Mouse (Mus musculus) limb, embryonic 15.5 days (tissue): Measurements from ENCODE around the gene Slc35g2. TPM values are rescaled to one million over a fixed set of nuclear protein-coding genes. Genes with fewer than 3 reads are reported as not detected.
A peak's percentile ranks its signal among the peaks of the same experiment; 100 is the strongest.

ENCODE experiments used
- ATAC-seq: fragments of 200-750 bp; cut with Nextera tagmentation; 2 replicates; pipeline ENCODE4 v1.8.0; 2017; ENCODE audit warnings: low read depth, moderate TSS enrichment; ENCODE audit not compliant: insufficient number of reproducible peaks, low FRiP score, low TSS enrichment
- H3K27ac ChIP-seq: fragments of 300-500 bp; sonication (generic); 2 replicates; pipeline ENCODE4 v1.5.1; 2015; ENCODE audit warnings: moderate library complexity, mild to moderate bottlenecking, inconsistent platforms
- H3K27me3 ChIP-seq: fragments of 300-500 bp; sonication (generic); 2 replicates; pipeline ENCODE4 v1.6.1; 2015; ENCODE audit warnings: inconsistent platforms
- H3K36me3 ChIP-seq: fragments of 300-500 bp; sonication (generic); 2 replicates; pipeline ENCODE4 v1.6.1; 2015; ENCODE audit warnings: inconsistent platforms
- H3K4me1 ChIP-seq: fragments of 300-500 bp; sonication (generic); 2 replicates; pipeline ENCODE4 v1.6.1; 2015; ENCODE audit warnings: inconsistent platforms
- H3K4me2 ChIP-seq: fragments of 300-500 bp; sonication (generic); 2 replicates; pipeline ENCODE4 v1.6.1; 2015; ENCODE audit warnings: mild to moderate bottlenecking, inconsistent platforms
- H3K4me3 ChIP-seq: fragments of 300-500 bp; sonication (generic); 2 replicates; pipeline ENCODE4 v1.5.1; 2015; ENCODE audit warnings: mild to moderate bottlenecking, inconsistent platforms
- H3K9ac ChIP-seq: fragments of 300-500 bp; sonication (generic); 2 replicates; pipeline ENCODE4 v1.6.1; 2015; ENCODE audit warnings: inconsistent platforms
- H3K9me3 ChIP-seq: fragments of 300-500 bp; sonication (generic); 2 replicates; pipeline ENCODE4 v1.6.1; 2016; ENCODE audit warnings: inconsistent platforms
- WGBS: fragments of 180-500 bp; shearing (Covaris S2); methylation state at CpG from one replicate; pipeline ENCODE4 v1.1.7; 2015; 5-methylcytosine and 5-hydroxymethylcytosine counted together
- polyA plus RNA-seq: library from polyadenylated mRNA; unstranded; fragments of >200 nt; fragmentation: Nextera tagmentation; extraction: Ambion mirVana; gene quantifications from 2 replicates; pipeline ENCODE4 v1.2.1, GENCODE M21; 2015

Gene Slc35g2
- polyA plus RNA-seq: 2.6 and 3.1 TPM in 2 replicates

GRCm38 (mm10) chr9:100570626-100571233, at the start of gene Slc35g2:
Gene Slc35g2, minus strand, starts transcription at chr9:100571090.
- no peak for ATAC-seq
- Histone ChIP-seq H3K4me1 (peaks cover 12% of the 10 kb centered on the region), H3K27me3 (peaks cover 7% of the 10 kb centered on the region; the same call in 1 of the 2 replicates), H3K27ac (no peak within 1 kb of the TSS), H3K9me3 (no peaks in the 10 kb centered on the region), H3K9ac (peak within 1 kb of the TSS; percentile 52), H3K4me3 (peak within 1 kb of the TSS; percentile 64), H3K36me3 (no peaks in the 10 kb centered on the region), H3K4me2 (peak within 1 kb of the TSS; percentile 95)
- WGBS: under 1% methylated on average over 52 of the region's 55 CpGs

DNA sequence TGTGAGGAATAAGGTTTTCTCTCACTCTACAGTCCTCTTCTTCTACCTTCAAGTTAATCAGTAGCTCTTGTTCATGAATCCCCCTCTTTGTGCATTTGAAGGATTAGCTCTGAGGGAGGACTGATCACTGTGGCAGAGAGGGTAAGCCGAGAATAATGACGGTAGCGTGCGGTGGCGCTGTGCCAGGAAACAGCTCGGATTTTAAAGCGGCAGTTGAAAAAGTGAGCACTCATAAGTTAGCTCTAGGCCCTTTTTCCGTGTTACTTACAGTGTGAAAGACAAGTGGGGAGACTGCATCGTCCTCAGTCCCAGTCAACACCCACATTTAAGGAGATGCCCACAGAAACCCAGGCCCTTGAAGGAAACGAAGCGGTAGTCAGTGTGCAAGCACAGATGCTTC, 46.1 kb upstream of the Slc35g2 start:
- ATAC-seq: no peak
- Histone ChIP-seq H3K36me3 (no peaks in the 10 kb centered on the region), H3K27ac (no peak overlapping the region), H3K4me1 (peaks cover 8% of the 10 kb centered on the region), H3K9me3 (no peaks in the 10 kb centered on the region), H3K4me3 (no peak overlapping the region), H3K9ac (no peak overlapping the region), H3K27me3 (no peaks in the 10 kb centered on the region), H3K4me2 (no peak overlapping the region)
- WGBS: 29% methylated on average over 11 of the region's 11 CpGs

DNA sequence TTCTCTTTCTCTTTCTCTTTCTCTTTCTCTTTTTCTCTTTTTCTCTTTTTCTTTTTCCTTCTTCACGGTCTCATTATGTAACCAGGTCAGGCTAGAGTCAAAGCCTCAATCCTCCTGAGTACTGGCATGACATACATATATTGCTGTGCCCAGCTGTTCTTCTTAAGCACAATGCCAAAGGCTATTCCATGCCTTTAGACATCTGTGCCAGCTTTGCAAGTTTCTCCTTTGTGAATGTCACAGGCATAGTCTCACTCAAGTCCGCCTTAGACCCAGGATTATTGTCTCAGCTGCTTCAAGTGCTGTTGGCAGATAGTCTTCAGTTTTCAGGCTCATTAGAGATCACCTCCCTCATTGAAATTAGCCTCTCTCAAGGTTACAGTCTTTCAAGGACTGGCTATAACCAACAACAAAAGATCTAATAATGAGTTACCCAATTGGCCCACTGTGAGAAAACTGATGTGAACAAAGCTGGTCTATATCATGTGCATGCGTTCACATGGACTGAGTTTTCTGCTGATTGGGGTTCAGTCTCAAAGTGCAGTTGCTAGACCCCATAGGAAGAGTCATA, 42.7 kb upstream of the Slc35g2 start:
- H3K36me3 ChIP-seq: no peaks in the 10 kb centered on the region
- H3K4me2 ChIP-seq: no peak overlapping the region
- peaks cover 4% of the 10 kb centered on the region; the same call in 1 of the 2 replicates for H3K4me1 ChIP-seq
- no peaks in the 10 kb centered on the region for H3K27me3 ChIP-seq
- ATAC-seq: no peak
- no peak overlapping the region for H3K4me3 ChIP-seq
- no peak overlapping the region for H3K9ac ChIP-seq
- no peak overlapping the region for H3K27ac ChIP-seq
- H3K9me3 ChIP-seq: no peaks in the 10 kb centered on the region
- WGBS: 81% methylated on average over 3 of the region's 3 CpGs

DNA sequence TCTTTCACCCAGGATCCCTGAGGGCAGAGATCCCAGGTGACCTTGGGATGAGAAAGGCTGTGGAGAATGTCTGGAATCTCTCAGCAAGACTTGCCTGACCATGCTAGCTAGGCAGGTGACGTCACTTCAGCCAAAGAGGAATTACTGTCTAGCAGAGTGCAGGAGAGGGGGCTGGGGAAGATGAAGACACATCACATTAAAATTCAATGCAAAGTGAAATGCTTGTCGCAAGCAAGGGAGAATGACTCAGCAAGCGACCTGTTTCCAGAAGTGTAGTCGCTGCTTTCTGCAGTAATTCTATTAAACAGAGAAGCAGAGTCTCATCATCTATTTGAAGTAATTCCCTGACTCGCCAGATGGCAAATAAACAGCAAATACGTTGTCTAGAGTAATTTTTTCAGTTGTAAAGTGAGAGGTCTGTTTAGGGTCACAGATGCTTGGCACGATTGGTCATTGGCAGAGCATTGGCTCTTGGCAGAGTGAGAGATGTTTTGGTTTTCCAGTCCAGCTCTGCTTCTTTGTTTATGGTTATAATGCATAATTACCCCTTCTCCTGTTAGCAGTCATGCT, 35.2 kb upstream of the Slc35g2 start:
- ATAC-seq: no peak
- Histone ChIP-seq H3K27me3 (no peaks in the 10 kb centered on the region), H3K9ac (no peak overlapping the region), H3K27ac (no peak overlapping the region), H3K36me3 (no peaks in the 10 kb centered on the region), H3K4me1 (no peaks in the 10 kb centered on the region), H3K9me3 (no peaks in the 10 kb centered on the region), H3K4me2 (no peak overlapping the region), H3K4me3 (no peak overlapping the region)
- WGBS: 35% methylated on average over 7 of the region's 7 CpGs

DNA sequence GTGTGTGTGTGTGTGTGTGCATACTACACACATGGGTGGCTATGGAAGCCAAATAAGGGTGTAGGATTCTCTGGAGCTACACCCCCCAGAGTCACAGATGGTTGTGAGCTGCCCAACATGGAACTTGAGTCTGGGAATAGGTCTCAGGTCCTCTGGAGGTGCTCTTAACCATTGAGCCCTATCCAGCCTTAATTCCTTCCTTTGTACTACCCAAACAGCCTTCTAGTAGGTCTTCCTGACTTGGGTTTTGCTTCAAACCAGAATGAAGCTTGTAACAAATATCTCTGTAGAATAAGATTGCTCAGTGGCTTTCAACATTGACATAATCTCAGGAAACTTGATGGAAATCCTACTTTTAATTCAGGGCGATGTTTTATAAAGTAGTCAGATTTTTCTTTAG, 34.6 kb upstream of the Slc35g2 start:
- Histone ChIP-seq H3K9ac (no peak overlapping the region), H3K4me3 (no peak overlapping the region), H3K4me1 (no peaks in the 10 kb centered on the region), H3K36me3 (no peaks in the 10 kb centered on the region), H3K27ac (no peak overlapping the region), H3K27me3 (no peaks in the 10 kb centered on the region), H3K9me3 (no peaks in the 10 kb centered on the region), H3K4me2 (no peak overlapping the region)
- 77% methylated on average over 1 of the region's 1 CpGs for WGBS
- no peak for ATAC-seq

GRCm38 (mm10) chr9:100603156-100603555, 32.3 kb upstream of the Slc35g2 start:
- H3K9me3 ChIP-seq: no peaks in the 10 kb centered on the region
- WGBS: 59% methylated on average over 5 of the region's 5 CpGs
- H3K4me1 ChIP-seq: no peaks in the 10 kb centered on the region
- H3K27ac ChIP-seq: no peak overlapping the region
- no peak overlapping the region for H3K9ac ChIP-seq
- no peak overlapping the region for H3K4me2 ChIP-seq
- no peaks in the 10 kb centered on the region for H3K27me3 ChIP-seq
- H3K36me3 ChIP-seq: no peaks in the 10 kb centered on the region
- no peak overlapping the region for H3K4me3 ChIP-seq
- no peak for ATAC-seq

GRCm38 (mm10) chr9:100602130-100602529, 31.2 kb upstream of the Slc35g2 start:
- ATAC-seq: no peak

DNA sequence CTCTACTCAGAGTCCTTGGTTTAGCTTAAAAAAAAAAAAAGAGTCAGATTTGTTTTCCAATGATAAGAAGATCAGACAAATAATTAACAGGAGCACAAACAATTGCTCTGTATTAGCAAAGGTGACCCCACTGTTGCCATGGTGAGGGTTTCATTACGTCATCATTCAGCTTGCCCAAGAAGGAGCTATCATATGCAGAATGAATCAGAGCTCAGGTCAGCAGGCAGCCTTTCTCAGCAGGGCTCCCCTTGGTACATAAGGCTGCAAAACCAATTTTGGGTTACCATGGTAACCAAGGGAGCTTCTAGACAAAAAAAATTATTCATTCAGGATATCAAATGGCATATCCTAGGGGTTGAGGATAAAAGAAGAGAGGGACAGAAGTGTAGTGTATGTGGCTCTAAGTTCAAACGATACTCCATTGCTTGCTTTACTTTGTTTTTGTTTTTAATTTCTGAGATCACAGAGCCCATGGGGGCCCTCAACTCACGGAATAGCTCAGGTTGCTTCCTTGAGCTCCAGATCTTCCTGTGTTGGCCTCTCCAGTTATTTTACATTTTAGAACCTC, 29.0 kb upstream of the Slc35g2 start:
- no peaks in the 10 kb centered on the region for H3K4me1 ChIP-seq

More at GRCm38 (mm10) chr9:100602130-100602529, 31.2 kb upstream of the Slc35g2 start:
- H3K27me3 ChIP-seq: no peaks in the 10 kb centered on the region
- H3K4me1 ChIP-seq: no peaks in the 10 kb centered on the region
- WGBS: 82% methylated on average over 1 of the region's 1 CpGs
- no peaks in the 10 kb centered on the region for H3K36me3 ChIP-seq
- H3K4me2 ChIP-seq: no peak overlapping the region
- H3K4me3 ChIP-seq: no peak overlapping the region
- no peaks in the 10 kb centered on the region for H3K9me3 ChIP-seq
- H3K27ac ChIP-seq: no peak overlapping the region
- no peak overlapping the region for H3K9ac ChIP-seq

DNA sequence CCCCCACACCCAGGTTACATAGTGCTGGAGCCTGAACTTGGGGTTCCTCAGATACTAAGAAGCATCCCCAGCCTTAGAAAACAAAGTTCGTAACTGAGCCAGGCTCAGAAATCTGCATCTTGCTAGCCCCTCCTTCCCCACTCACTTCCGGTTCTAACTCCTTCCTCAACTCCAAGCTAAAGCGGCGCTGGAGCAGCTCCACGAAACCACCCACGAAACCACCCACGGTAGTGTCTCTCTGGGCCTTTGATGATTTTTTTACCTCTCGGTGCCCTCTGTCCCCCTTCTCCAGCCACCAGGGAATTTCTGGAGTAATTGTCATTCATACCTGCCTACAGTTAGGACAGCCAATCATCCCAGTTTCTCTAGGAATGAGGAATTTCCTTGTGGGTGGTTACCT, 26.7 kb upstream of the Slc35g2 start, which contains the start of gene Stag1:
TSS of gene Stag1 (plus strand) at position 253 of the 400 bp plus-strand sequence.
- Histone ChIP-seq H3K4me2 (no peak within 1 kb of the TSS), H3K9ac (no peak within 1 kb of the TSS), H3K27ac (no peak within 1 kb of the TSS), H3K27me3 (no peaks in the 10 kb centered on the region), H3K4me1 (no peaks in the 10 kb centered on the region), H3K9me3 (no peaks in the 10 kb centered on the region), H3K4me3 (no peak within 1 kb of the TSS), H3K36me3 (no peaks in the 10 kb centered on the region)
- 85% methylated on average over 8 of the region's 8 CpGs for WGBS
- ATAC-seq: no peak

More for the DNA sequence above, 29.0 kb upstream of the Slc35g2 start:
- Histone ChIP-seq H3K4me2 (no peak overlapping the region), H3K36me3 (no peaks in the 10 kb centered on the region), H3K9ac (no peak overlapping the region), H3K9me3 (no peaks in the 10 kb centered on the region), H3K4me3 (no peak overlapping the region), H3K27ac (no peak overlapping the region), H3K27me3 (no peaks in the 10 kb centered on the region)
- no peak for ATAC-seq
- 53% methylated on average over 3 of the region's 3 CpGs for WGBS

DNA sequence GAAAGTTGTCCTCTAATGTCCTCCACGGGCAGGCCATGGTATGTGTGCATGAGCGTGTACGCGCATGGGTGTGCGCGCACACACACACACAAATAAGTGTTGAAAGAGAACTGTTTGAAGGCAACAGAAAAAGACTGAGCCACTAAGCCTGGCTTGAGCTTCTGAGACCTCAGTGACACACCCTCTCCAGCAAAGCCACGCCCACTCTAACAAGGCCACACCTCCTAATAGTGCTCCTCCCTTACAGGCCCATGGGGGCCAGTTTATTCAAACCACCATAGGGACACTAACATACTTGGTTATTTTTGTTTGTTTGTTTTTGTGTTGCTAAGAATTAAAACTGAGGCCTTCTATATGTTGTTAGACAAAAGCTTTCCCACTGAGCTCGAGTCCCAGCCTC, 25.4 kb upstream of the Slc35g2 start:
- Histone ChIP-seq H3K36me3 (no peaks in the 10 kb centered on the region), H3K4me2 (no peak overlapping the region), H3K27ac (no peak overlapping the region), H3K4me3 (no peak overlapping the region), H3K9me3 (no peaks in the 10 kb centered on the region), H3K4me1 (no peaks in the 10 kb centered on the region), H3K9ac (no peak overlapping the region), H3K27me3 (no peaks in the 10 kb centered on the region)
- ATAC-seq: 0 out of 2 replicates have a peak, but pooled peaks have one; percentile 19
- WGBS: 87% methylated on average over 8 of the region's 8 CpGs

- no peaks in the 10 kb centered on the region for H3K36me3 ChIP-seq
- no peak for ATAC-seq
- 49% methylated on average over 4 of the region's 4 CpGs for WGBS
- H3K9ac ChIP-seq: no peak overlapping the region
- H3K9me3 ChIP-seq: no peaks in the 10 kb centered on the region
- no peaks in the 10 kb centered on the region for H3K27me3 ChIP-seq
- no peak overlapping the region for H3K4me3 ChIP-seq
- no peak overlapping the region for H3K27ac ChIP-seq
- no peak overlapping the region for H3K4me2 ChIP-seq
- H3K4me1 ChIP-seq: no peaks in the 10 kb centered on the region
Observed at GRCm38 (mm10) chr9:100590462-100590861, 19.6 kb upstream of the Slc35g2 start.

DNA sequence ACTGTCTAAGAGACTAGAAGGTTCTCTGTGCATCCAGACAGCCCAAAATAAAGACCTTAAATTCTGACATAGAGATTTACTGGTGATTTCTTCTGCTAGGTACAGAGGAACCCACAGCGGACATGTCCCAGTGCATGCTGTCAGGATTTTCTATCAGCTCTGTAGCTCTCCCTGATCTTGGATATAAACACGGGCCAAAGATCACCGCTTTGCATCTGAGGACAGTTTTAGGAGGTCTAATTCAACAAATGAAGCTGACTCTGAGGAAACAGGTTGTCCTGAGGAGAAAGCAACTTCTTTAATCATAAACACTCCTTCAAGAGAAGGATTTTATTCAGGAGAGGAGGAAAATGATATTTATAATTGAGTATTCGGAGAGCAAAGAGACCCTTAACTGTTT, 13.1 kb upstream of the Slc35g2 start:
- Histone ChIP-seq H3K4me3 (no peak overlapping the region), H3K9ac (no peak overlapping the region), H3K27ac (0 out of 2 replicates have a peak overlapping the region, but pooled peaks have one; percentile 24), H3K27me3 (no peaks in the 10 kb centered on the region), H3K9me3 (no peaks in the 10 kb centered on the region), H3K36me3 (no peaks in the 10 kb centered on the region), H3K4me2 (no peak overlapping the region), H3K4me1 (peaks cover 5% of the 10 kb centered on the region; the same call in 1 of the 2 replicates)
- no peak for ATAC-seq
- 84% methylated on average over 4 of the region's 4 CpGs for WGBS
